Mouse (Mus musculus): ENCODE data around the gene Arl6ip4.

DNA sequence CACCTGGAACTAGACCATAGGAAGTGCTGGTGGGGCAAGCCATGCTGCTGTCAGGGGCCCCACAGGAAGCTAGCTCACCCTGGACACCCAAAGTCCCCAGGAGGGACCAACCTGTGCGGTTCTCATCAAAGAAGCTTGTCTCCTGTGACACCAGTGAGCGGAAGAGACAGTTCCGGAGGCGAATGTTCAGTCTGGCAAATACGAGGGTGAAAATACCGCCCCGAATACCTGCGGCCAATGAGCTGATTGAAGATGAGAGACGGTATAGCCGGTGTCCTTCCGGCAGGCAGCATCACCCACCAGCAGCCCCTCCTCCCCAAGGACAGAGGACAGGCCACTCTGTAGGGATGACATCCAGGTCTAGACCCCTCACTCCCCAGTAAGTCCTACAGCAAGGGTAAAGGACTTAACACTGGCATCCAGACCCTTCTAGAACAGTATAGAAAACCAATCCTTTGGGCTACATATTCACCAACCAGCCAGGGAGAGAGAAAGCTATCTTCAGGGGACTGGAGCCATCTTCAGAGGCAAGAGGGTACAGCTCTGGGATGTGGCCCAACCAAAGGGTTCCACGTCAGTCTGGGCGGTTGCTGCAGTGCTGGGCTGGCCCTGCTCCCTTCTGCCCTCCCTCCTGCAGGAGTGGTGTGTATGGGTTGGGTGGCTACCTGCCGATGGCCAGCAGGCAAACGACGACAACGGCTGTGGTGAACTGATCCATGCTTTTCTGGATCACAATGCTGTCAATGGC is 32.8 kb upstream of the Arl6ip4 start:
- TF ChIP-seq CTCF (IDR thresholded peaks at IDR 0.05; ENCODE audit: control insufficient read depth, insufficient read depth, low read length) (no peak), POLR2A (IDR thresholded peaks at IDR 0.05; ENCODE audit: borderline replicate concordance, control insufficient read depth, low read depth, low read length) (no peak)

All from bone marrow, adult 2 months (tissue).